Mouse (Mus musculus) olfactory bulb, adult 2 months (tissue): Measurements from ENCODE around the gene Hnrnpab.

Experiments
- CTCF ChIP-seq: fragments of 200-500 bp; IDR thresholded peaks from 2 replicates; pipeline ENCODE4 v1.5.1; 2012; ENCODE audit warnings: low read depth, mild to moderate bottlenecking, low read length, moderate library complexity; ENCODE audit not compliant: insufficient read depth
- POLR2A ChIP-seq: fragments of 200-500 bp; IDR thresholded peaks from 2 replicates; pipeline ENCODE4 v1.6.1; 2012; ENCODE audit warnings: mild to moderate bottlenecking, low read depth, low read length, moderate library complexity; ENCODE audit not compliant: insufficient read depth

- TF ChIP-seq CTCF: no peak
- TF ChIP-seq POLR2A: no peak
Observed at GRCm38 (mm10) chr11:51597553-51597952, 9.1 kb downstream of the Hnrnpab start.
